Mouse (Mus musculus) heart, embryonic 13.5 days (tissue): ENCODE results near the gene Tmem54. TPM values are rescaled to one million over a fixed set of nuclear protein-coding genes. Genes with fewer than 3 reads are reported as not detected.
A peak's percentile ranks its signal among the peaks of the same experiment; 100 is the strongest.

ENCODE experiments used
- ATAC-seq: fragments of 200-750 bp; cut with Nextera tagmentation; 2 replicates; pipeline ENCODE4 v1.8.0; 2017; ENCODE audit warnings: moderate TSS enrichment; ENCODE audit not compliant: insufficient number of reproducible peaks, low FRiP score, low TSS enrichment; ENCODE audit errors: extremely low read depth
- H3K27ac ChIP-seq: fragments of 300-500 bp; sonication (generic); replicated peaks from 2 replicates; pipeline ENCODE4 v1.5.1; 2015; ENCODE audit warnings: moderate library complexity, mild to moderate bottlenecking, inconsistent platforms
- H3K27me3 ChIP-seq: fragments of 300-500 bp; sonication (generic); replicated peaks from 2 replicates; pipeline ENCODE4 v1.6.1; 2015; ENCODE audit warnings: mild to moderate bottlenecking, inconsistent platforms
- H3K36me3 ChIP-seq: fragments of 300-500 bp; sonication (generic); 2 replicates; pipeline ENCODE4 v1.6.1; 2015; ENCODE audit warnings: mild to moderate bottlenecking, inconsistent platforms
- H3K4me1 ChIP-seq: fragments of 300-500 bp; sonication (generic); 2 replicates; pipeline ENCODE4 v1.6.1; 2015; ENCODE audit warnings: inconsistent platforms
- H3K4me2 ChIP-seq: fragments of 300-500 bp; sonication (generic); 2 replicates; pipeline ENCODE4 v1.6.1; 2015; ENCODE audit warnings: inconsistent platforms, mild to moderate bottlenecking, moderate library complexity
- H3K4me3 ChIP-seq: fragments of 300-500 bp; sonication (generic); 2 replicates; pipeline ENCODE4 v1.5.1; 2015; ENCODE audit warnings: moderate library complexity, mild to moderate bottlenecking, inconsistent platforms
- H3K9ac ChIP-seq: fragments of 300-500 bp; sonication (generic); 2 replicates; pipeline ENCODE4 v1.6.1; 2015; ENCODE audit warnings: inconsistent platforms, mild to moderate bottlenecking, moderate library complexity
- H3K9me3 ChIP-seq: fragments of 300-500 bp; sonication (generic); 2 replicates; pipeline ENCODE4 v1.6.1; 2016; ENCODE audit warnings: inconsistent platforms
- WGBS: fragments of 180-500 bp; shearing (Covaris S2); methylation state at CpG from one replicate; pipeline ENCODE4 v1.1.7; 2015; ENCODE audit warnings: mixed read lengths; 5-methylcytosine and 5-hydroxymethylcytosine counted together
- polyA plus RNA-seq: library from polyadenylated mRNA; unstranded; fragments of >200 nt; fragmentation: Nextera tagmentation; extraction: Ambion mirVana; gene quantifications from 2 replicates; pipeline ENCODE4 v1.2.1, GENCODE M21; 2015

Gene Tmem54
- polyA plus RNA-seq, 1 experiment from 2014 or later, result 1.0 TPM

DNA sequence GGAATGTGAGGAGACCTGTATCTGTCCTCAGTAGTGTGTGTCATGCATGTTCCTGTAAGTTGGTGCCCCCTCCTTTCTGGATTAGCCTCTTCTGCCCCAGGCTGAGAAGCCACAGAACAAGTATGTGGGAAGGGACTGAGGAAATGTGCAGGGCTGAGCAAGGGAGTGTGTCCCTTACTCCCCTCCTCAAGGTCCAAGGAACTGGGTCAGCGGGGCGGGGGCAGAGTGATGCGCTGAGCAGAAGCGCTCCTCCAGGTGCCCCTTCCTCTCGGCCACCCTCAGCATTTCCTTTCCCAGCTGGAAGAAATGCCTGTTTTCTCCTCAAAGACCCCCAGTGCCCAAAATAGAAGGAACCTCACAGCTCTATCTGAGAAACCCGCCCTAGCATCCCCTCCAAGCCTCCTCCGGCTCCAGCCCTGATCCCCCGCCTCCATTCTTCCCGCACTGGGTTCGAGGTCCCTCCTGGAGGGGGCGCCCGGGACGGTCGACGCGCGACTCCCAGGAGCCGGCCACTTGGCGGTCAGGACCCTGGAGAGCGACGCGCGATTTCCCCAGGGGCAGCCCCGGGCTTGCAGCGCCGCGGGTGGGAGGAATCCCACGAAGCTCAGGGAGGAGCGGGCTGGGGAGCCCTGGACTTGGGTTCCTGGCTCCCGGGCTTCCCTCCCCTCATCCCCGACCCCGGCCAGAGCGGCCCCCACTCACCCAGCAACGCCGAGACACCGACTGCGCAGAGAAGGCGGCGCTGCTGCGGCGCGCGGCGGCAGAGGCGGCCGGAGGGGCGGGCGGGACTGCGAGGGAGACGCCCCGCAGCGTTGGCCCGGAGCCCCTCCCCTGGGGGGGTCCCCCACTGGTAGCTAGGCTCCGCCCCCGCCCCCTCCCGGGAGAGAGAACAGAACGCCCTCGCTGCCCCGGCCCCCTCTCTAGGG, 15.4 kb downstream of the Tmem54 start:
- peak overlapping the region; percentile 82 for H3K4me2 ChIP-seq
- H3K9ac ChIP-seq, result 0 out of 2 replicates have a peak overlapping the region, but pooled peaks have one; percentile 5
- H3K4me3 ChIP-seq, result peak overlapping the region; percentile 55
- WGBS, result 2% methylated on average over 59 of the region's 59 CpGs
- H3K9me3 ChIP-seq, result no peaks in the 10 kb centered on the region
- no peaks in the 10 kb centered on the region for H3K36me3 ChIP-seq
- H3K27ac ChIP-seq, result no peak overlapping the region
- H3K4me1 ChIP-seq, result peaks cover 21% of the 10 kb centered on the region
- peaks cover 97% of the 10 kb centered on the region for H3K27me3 ChIP-seq
- ATAC-seq, result no peak

DNA sequence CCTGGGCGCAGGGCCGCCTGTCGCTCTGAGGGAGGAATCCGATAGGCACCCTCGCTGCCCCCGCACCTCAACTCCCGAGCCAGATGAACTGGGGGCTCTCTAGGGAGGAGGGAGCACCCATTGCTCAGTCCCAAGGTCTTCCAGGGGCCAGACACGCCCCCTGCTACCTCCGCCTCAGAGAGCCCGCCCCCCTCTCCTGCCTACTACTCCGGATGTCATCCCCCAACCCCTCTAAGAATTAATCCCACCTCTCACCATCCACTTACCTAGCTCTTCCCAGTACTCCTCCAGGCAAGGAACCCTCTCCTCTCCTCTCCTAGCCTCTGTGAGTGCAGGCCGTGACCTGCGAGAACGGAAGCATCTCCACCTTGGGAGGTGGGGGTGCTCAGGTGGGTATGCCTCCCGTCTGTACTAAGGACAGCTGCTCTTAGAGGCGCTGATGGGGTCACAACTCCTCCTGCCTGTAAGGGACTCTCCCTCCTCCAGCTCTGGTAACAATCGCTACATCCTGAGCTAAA, 16.3 kb downstream of the Tmem54 start, which contains the start of gene Hpca:
Hpca (minus strand) TSS at position 468 of the 518 bp plus-strand sequence.
- Histone ChIP-seq H3K4me3 (peak within 1 kb of the TSS; percentile 55), H3K27ac (no peak within 1 kb of the TSS), H3K4me1 (peaks cover 27% of the 10 kb centered on the region), H3K9me3 (no peaks in the 10 kb centered on the region), H3K27me3 (peaks cover 99% of the 10 kb centered on the region), H3K4me2 (peak within 1 kb of the TSS; percentile 82), H3K36me3 (no peaks in the 10 kb centered on the region), H3K9ac (0 out of 2 replicates have a peak within 1 kb of the TSS, but pooled peaks have one; percentile 5)
- no peak for ATAC-seq
- WGBS, result 1% methylated on average over 17 of the region's 17 CpGs

DNA sequence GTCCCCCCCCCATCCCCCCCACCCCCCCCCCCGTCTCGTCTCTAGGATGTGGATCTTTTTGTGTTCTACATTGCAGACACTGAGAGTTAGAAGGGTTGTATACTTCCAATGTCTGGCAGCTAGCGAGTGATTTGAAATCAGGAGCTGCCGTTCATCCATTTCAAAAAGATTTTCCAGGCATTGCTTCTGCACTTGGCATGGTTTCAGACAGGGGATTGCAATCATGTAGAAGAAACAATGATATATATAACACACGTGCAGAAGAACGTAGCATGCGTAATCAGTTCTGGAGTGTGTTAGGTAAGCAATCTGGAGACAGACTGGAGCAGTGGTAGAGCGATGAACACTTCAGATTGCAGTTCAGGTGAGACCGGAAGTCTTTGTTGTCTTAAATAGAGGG, 16.8 kb downstream of the Tmem54 start:
- Histone ChIP-seq H3K4me2 (no peak overlapping the region), H3K27me3 (peaks cover 99% of the 10 kb centered on the region), H3K9ac (no peak overlapping the region), H3K27ac (no peak overlapping the region), H3K4me1 (peaks cover 27% of the 10 kb centered on the region), H3K36me3 (no peaks in the 10 kb centered on the region), H3K9me3 (no peaks in the 10 kb centered on the region), H3K4me3 (no peak overlapping the region)
- no peak for ATAC-seq
- 30% methylated on average over 9 of the region's 9 CpGs for WGBS

DNA sequence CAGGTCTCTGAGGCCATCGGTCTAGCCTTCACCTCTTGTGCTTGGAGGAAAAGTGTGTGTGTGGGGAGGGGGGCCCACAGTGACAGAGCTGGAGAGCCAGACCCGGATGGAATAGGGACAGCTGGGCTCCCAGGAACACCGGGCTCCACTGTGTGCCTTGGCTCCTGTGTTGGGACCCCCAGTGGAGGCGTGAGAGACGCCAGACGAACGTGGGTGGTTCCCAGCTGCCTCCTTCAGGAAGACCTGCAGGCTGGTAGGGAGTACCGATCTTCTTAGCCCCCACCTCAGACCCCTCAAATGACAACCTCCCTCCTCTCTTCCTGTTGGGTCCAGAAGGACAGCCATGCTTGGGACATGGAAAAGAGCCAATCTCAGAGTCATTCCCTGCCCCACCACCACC, 17.4 kb downstream of the Tmem54 start:
- Histone ChIP-seq H3K27ac (no peak overlapping the region), H3K9ac (no peak overlapping the region), H3K4me3 (no peak overlapping the region), H3K36me3 (no peaks in the 10 kb centered on the region), H3K4me2 (no peak overlapping the region), H3K4me1 (peaks cover 27% of the 10 kb centered on the region), H3K27me3 (peaks cover 97% of the 10 kb centered on the region), H3K9me3 (no peaks in the 10 kb centered on the region)
- no peak for ATAC-seq
- 10% methylated on average over 8 of the region's 8 CpGs for WGBS

DNA sequence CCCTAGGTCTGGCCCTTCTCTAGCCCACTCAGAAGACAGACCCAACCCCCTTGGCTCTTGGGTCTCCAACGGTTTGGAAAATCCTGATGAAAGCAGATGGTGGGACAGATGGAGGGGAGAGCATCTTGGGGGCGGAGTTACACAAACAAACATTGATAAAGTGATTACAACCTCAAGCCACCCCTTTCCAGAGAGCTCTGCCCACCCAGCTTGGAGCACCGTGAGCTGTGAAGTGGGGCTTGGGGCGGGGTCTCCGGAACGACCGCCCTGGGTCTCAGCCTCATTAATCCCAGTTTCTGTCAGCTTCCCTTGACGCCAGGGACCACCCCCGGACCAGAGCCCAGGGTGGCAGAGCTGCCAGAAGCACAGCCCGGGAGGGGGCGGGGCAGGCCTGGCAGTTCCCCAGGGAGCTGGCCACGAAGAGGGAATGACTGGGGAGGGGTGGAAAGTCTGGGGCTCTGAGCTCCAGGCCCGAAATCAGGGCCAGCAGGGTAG, 19.4 kb downstream of the Tmem54 start:
- Histone ChIP-seq H3K36me3 (no peaks in the 10 kb centered on the region), H3K4me1 (peaks cover 36% of the 10 kb centered on the region), H3K9ac (no peak overlapping the region), H3K27ac (no peak overlapping the region), H3K9me3 (no peaks in the 10 kb centered on the region), H3K27me3 (peaks cover 92% of the 10 kb centered on the region), H3K4me3 (no peak overlapping the region), H3K4me2 (peak overlapping the region; percentile 6; the same call in 1 of the 2 replicates)
- ATAC-seq, result no peak
- WGBS, result 3% methylated on average over 13 of the region's 13 CpGs

DNA sequence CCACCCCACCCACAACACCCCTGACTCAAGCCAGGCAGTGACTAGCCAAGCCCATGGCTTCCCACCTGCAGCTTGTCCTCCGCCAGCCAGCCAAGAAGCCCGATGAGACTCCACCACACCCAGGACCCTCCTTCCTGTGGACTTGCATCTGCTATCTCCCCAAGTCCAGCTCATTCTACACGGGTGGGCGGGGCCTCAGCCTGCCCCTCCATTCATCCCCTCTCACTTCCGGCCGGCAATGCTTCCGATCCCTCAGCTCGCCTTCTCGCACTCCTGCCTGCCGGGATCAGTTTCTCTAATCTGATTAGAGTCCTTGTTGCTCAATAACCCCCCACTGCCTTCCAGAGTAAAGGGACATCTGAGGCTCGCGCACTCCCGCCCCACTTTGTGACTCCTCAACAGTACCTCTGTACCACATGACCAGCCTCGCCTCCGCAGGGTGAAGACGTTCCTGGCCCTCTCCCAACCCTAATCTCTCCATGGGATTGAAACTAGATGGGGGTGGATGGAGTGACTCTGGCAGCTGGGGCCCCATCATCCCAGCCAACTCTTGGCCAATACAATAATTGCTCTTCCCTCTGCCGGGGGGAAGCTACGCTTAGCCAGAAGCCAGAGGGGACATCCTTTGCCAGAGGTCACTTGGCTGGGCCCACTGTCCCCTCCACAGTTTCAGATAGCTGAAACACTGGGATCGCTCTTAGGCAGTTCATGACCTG, 20.5 kb downstream of the Tmem54 start:
- no peaks in the 10 kb centered on the region for H3K36me3 ChIP-seq
- no peak overlapping the region for H3K27ac ChIP-seq
- 7% methylated on average over 19 of the region's 19 CpGs for WGBS
- peaks cover 87% of the 10 kb centered on the region for H3K27me3 ChIP-seq
- H3K9me3 ChIP-seq, result no peaks in the 10 kb centered on the region
- ATAC-seq, result no peak
- peaks cover 48% of the 10 kb centered on the region for H3K4me1 ChIP-seq
- peak overlapping the region; percentile 34 for H3K4me3 ChIP-seq
- peak overlapping the region; percentile 62 for H3K4me2 ChIP-seq
- no peak overlapping the region for H3K9ac ChIP-seq

DNA sequence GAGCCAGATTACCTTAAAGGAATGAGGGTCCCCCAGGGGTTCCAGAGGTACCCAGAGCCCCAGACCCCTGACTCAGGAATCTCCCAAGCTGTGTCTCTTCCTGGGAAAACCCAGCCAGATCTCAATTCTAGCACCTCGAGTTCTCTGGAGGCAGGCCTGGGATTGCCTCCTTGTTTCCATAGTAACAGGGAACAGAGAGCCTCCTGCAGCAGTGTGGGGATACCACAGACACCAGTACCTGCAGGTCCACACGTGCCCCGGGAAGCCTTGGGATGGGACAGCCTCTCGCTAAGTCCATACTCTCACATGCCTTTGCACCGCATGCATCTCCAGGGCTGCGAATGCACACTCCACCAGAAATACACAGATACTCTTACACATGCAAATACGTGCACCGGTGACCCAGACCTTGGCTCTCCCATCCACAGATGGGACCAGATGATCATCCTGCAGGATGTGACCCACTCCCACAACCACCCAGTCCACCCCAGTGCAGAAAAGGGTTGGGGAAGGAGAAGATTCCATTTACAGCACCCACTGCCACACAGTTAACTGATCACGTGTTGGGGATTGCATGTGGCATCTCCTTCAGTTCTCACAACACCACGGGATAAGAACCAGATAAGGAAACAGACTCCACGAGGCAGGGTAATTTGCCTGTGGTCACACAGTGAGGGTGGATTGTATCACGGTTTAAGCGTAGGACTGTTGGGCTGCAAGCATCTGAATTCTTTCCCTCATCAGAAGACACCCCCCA, 23.4 kb downstream of the Tmem54 start:
- 44% methylated on average over 13 of the region's 13 CpGs for WGBS

DNA sequence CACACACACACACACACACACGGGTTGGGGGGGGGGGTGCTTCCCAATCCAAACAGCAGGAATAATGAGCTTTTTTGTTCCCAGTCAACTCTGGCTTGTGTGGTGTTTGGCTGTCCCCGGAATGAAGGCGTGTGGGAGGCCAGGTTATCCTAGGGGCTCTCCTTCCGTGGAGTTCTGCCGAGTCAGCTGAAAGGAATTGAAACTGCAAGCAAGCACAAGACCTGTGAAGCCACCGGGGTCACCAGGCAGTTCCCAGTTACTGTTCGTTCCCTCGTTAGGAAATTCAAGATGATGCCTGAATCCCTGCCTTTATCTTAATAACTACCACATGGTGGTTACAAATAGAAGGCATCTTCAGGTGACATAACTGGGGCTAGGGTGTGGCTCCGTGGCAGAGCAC, 24.0 kb downstream of the Tmem54 start:
- no peak overlapping the region for H3K4me3 ChIP-seq
- no peaks in the 10 kb centered on the region for H3K36me3 ChIP-seq
- no peak overlapping the region for H3K9ac ChIP-seq
- no peaks in the 10 kb centered on the region for H3K9me3 ChIP-seq
- peaks cover 42% of the 10 kb centered on the region for H3K4me1 ChIP-seq
- ATAC-seq, result no peak
- 33% methylated on average over 9 of the region's 9 CpGs for WGBS
- no peak overlapping the region for H3K27ac ChIP-seq
- no peak overlapping the region for H3K4me2 ChIP-seq
- peaks cover 71% of the 10 kb centered on the region for H3K27me3 ChIP-seq

More for the DNA sequence above, 23.4 kb downstream of the Tmem54 start:
- Histone ChIP-seq H3K9ac (no peak overlapping the region), H3K27ac (no peak overlapping the region), H3K9me3 (no peaks in the 10 kb centered on the region), H3K27me3 (peaks cover 78% of the 10 kb centered on the region), H3K4me3 (no peak overlapping the region), H3K36me3 (no peaks in the 10 kb centered on the region), H3K4me2 (no peak overlapping the region), H3K4me1 (peaks cover 42% of the 10 kb centered on the region)
- ATAC-seq, result no peak

DNA sequence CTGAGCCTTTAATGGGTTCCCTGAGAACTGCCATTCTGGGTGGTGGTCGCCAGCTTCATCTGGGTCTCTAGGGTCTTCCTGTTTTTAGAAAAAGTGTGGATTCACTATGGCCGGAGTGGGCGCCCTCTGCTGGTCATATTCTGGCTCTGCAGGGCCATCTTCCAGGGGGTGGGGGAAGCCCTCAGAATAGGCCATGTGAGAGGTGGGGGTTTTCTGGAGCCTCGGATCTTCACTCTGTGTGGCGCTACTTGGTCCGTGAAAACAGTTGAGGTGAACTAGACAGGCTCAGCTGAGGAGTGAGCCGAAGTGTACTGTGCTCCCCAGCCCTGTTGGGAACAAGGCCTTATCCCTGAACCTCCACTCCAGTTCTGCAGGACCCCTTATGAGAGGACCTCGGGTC, 24.8 kb downstream of the Tmem54 start:
- peak overlapping the region; percentile 61 for H3K4me2 ChIP-seq

DNA sequence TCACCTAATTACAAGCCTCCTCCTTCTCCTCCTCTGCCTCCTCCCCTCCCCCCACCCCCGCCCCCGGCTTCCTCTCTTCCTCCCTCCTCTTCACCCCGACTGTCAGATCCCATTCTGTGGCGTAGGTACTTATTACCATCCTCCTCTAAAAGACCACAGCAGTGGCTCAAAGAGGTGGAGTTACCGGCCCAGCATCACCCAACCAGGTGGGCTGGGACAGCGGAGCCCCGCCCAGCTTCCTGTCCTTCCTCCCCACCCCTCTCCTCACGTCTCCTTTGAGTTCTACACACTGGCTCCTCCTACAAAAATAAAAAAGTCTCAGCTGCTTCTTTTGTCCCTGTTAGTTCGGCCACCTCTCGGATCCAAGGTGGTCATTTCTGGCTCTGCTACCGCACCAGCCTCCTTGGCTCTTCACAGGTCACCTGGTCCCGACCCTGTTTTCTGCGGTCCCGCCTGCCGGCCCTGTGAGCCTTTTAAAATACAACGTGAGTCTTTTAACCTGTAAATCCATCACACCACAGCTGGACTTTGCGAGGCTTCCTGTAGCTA, 25.5 kb downstream of the Tmem54 start:
- no peak for ATAC-seq
- H3K4me2 ChIP-seq, result peak overlapping the region; percentile 61
- whole genome bisulfite sequencing, result 6% methylated on average over 17 of the region's 17 CpGs
- H3K4me3 ChIP-seq, result peak overlapping the region; percentile 34
- peaks cover 67% of the 10 kb centered on the region for H3K27me3 ChIP-seq
- peaks cover 36% of the 10 kb centered on the region for H3K4me1 ChIP-seq
- H3K27ac ChIP-seq, result no peak overlapping the region
- no peaks in the 10 kb centered on the region for H3K36me3 ChIP-seq
- H3K9me3 ChIP-seq, result no peaks in the 10 kb centered on the region
- H3K9ac ChIP-seq, result peak overlapping the region; percentile 52

More for the DNA sequence above, 24.8 kb downstream of the Tmem54 start:
- Histone ChIP-seq H3K4me1 (peaks cover 42% of the 10 kb centered on the region), H3K9me3 (no peaks in the 10 kb centered on the region), H3K4me3 (peak overlapping the region; percentile 34), H3K9ac (peak overlapping the region; percentile 28; the same call in 1 of the 2 replicates), H3K27ac (no peak overlapping the region), H3K36me3 (no peaks in the 10 kb centered on the region), H3K27me3 (peaks cover 67% of the 10 kb centered on the region)
- WGBS, result 4% methylated on average over 8 of the region's 8 CpGs
- ATAC-seq, result no peak
